Mouse (Mus musculus) adrenal gland, adult 2 months (tissue): Measurements from ENCODE around the gene Minos1. TPM values are rescaled to one million over a fixed set of nuclear protein-coding genes. Genes with fewer than 3 reads are reported as not detected.
A peak's percentile ranks its signal among the peaks of the same experiment; 100 is the strongest.

Experiments used
- DNase-seq: peaks from one replicate; pipeline ENCODE4 v3.0.0; 2021
- polyA plus RNA-seq: library from polyadenylated mRNA; depleted of rRNA; stranded (reverse); fragments of >200 nt; gene quantifications from 2 replicates; pipeline ENCODE4 v1.2.3, GENCODE M21; 2012; rRNA removed
- total RNA-seq, 2 experiments: library from RNA; stranded (reverse); gene quantifications; 2 replicates each; pipeline ENCODE4 v1.2.3; 2021

Minos1 gene
- total and polyA plus RNA-seq, 3 experiments, result 26.7 to 412 (median 333) TPM

DNA sequence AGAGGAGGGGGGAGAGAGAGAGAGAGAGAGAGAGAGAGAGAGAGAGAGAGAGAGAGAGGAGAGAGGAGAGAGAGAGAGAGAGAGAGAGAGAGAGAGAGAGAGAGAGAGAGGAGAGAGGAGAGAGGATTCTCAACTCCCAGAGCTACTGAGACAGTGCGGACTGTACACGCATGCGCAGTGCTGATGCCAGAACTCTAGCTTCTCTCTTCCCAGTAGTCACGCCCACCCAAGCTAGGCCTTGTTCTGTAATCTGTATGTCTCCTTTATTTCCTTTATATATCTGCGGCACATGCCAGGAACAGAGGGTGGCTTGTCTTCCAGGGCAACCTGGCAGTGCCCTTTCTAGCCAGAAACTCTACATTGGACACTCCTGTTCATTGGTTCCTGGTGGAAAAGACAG is 66.1 kb downstream of the Minos1 start:
- DNase-seq, result no peak

DNA sequence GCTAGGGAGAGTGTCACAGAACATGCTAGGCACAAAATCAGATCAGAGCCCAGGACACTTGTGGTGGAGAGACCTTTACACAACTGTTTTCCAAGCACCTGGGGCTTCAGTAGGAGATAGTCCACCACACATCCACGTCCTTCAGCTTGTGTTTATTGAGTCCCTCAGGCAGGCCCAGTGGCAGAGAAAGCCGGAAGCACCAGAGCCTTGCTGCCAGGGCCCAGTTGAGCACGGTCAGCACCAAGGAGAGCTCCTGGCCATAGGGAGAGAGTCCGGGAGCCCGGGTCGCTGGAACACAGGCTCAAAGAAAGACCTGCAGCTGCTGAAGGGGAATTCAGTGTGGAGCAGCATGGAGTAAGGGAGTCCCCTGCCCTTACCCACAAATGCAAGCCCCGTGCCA is 71.3 kb downstream of the Minos1 start:
- peak; percentile 44 for DNase-seq

- DNase-seq, result no peak
Observed at GRCm38 (mm10) chr4:139058029-139058428, 72.9 kb downstream of the Minos1 start.

GRCm38 (mm10) chr4:139057291-139057690 is 73.6 kb downstream of the Minos1 start:
- DNase-seq, result no peak

DNA sequence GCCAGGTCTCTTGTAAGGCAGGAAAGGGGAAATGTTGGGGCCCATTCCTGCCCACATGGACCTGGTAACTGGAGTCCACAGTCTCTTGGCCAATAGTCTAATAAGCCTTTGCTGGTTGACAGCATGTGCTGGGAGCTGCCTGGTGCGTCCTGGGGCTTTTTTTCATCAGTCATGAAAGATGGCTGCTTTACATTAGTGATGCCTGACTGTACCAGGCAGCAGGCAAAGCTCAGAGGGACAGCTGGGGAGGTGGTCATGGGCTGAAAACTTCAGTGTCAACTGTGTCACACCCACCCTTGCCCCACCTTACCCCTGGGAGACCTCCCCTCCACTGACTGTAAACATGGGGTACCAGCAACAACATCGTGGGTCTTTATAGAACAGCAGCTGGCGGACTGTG is 75.2 kb downstream of the Minos1 start:
- DNase-seq, result no peak

DNA sequence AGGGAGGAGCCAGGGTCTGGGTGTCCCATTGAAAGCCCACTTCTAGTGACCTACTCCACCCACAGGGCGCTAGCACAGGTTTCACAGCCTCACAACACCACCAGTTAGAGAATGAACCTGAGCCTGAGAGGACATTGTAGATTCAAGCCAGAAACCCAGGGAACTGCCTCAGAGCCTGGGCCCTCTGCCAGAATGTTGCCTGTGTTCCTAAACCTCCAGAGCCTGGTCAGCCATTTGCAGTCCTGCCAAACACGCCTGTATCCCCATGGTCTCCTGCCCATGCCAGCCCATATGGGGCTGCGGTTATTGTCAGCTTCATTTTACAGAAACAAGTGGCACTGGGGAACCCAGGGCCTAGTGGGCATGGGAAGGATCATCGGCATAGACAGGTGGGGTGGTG is 75.6 kb downstream of the Minos1 start:
- DNase-seq, result peak; percentile 54

DNA sequence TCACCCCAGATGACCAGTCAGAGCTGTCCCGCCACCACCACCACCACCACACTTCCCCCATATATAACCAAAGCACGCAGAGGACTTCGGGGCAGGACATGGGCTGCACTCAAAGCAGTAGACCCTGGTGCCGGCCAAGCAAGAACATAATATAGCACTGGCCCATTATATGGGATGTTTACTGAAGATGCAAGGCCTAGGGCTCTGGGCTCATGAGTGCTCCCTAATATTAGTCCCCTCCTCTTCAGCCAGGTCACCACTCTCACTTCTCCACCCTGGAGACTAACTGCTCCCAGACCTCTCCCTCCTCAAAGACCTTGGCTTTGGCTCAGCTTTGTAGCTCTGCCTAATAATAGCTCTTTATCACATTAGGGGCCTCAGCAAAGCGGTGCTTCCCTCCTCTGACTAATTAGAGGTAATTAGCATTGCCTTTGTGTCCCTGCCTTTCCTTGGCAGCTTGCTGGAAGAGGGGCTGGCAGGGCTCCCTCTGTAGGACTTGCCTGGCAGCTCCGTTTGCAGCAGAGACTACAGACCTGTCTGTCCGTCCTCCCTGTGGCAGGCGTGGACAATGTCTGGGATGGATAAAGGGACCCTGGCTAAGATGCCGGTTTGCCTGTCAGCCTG is 76.5 kb downstream of the Minos1 start:
- peak; percentile 13 for DNase-seq

- peak; percentile 59 for DNase-seq
Observed at GRCm38 (mm10) chr4:139053391-139053790, 77.5 kb downstream of the Minos1 start.

- DNase-seq, result no peak
Observed at GRCm38 (mm10) chr4:139052796-139053195, 78.1 kb downstream of the Minos1 start.

Other genes starting within 250 kb of the Minos1 start
- gene Otud3, start 217.2 kb downstream of the Minos1 start, total RNA-seq, result 10 to 100 TPM in 1 of 2 experiments, 1 to 10 TPM in 1; 9.8 to 11.3 TPM
- 5.6 TPM in 2 replicates for gene Otud3, start 217.2 kb downstream of the Minos1 start, polyA plus RNA-seq
- not detected for gene Rnf186, start 164.0 kb downstream of the Minos1 start, total RNA-seq
- gene Rnf186, start 164.0 kb downstream of the Minos1 start, polyA plus RNA-seq, result 0.10 TPM in 1 of 2 replicates, not detected in the other
- 10 to 100 TPM; 13.2 to 17.0 TPM for gene Tmco4, start 158.2 kb downstream of the Minos1 start, total RNA-seq
- 14.4 and 15.4 TPM in 2 replicates for gene Tmco4, start 158.2 kb downstream of the Minos1 start, polyA plus RNA-seq
- gene Htr6, start 55.5 kb downstream of the Minos1 start, total RNA-seq, result under 1 TPM; 0.14 to 0.41 TPM
- gene Htr6, start 55.5 kb downstream of the Minos1 start, polyA plus RNA-seq, result 1.1 and 1.3 TPM in 2 replicates
- 10 to 100 TPM; 44.0 to 64.4 TPM for gene Nbl1, start 38.1 kb downstream of the Minos1 start, total RNA-seq
- 135 and 182 TPM in 2 replicates for gene Nbl1, start 38.1 kb downstream of the Minos1 start, polyA plus RNA-seq
- gene Capzb, start 61.8 kb upstream of the Minos1 start, total RNA-seq, result 100 to 1,000 TPM; 312 to 392 TPM
- gene Capzb, start 61.8 kb upstream of the Minos1 start, polyA plus RNA-seq, result 140 and 199 TPM in 2 replicates
- gene Pqlc2, start 179.6 kb upstream of the Minos1 start, total RNA-seq, result 1 to 10 TPM; 9.2 to 9.5 TPM
- 28.2 and 30.1 TPM in 2 replicates for gene Pqlc2, start 179.6 kb upstream of the Minos1 start, polyA plus RNA-seq
- 10 to 100 TPM; 59.7 to 61.3 TPM for gene Akr7a5, start 179.6 kb upstream of the Minos1 start, total RNA-seq
- 131 and 157 TPM in 2 replicates for gene Akr7a5, start 179.6 kb upstream of the Minos1 start, polyA plus RNA-seq
- 10 to 100 TPM; 54.1 to 70.6 TPM for gene Mrto4, start 221.5 kb upstream of the Minos1 start, total RNA-seq
- gene Mrto4, start 221.5 kb upstream of the Minos1 start, polyA plus RNA-seq, result 13.8 and 18.3 TPM in 2 replicates
- 10 to 100 TPM; 50.3 to 61.3 TPM for gene Emc1, start 221.5 kb upstream of the Minos1 start, total RNA-seq
- 42.1 and 53.3 TPM in 2 replicates for gene Emc1, start 221.5 kb upstream of the Minos1 start, polyA plus RNA-seq
- gene Ubr4, start 221.5 kb upstream of the Minos1 start, total RNA-seq, result 100 to 1,000 TPM; 123 to 184 TPM
- 174 and 180 TPM in 2 replicates for gene Ubr4, start 221.5 kb upstream of the Minos1 start, polyA plus RNA-seq